Mouse (Mus musculus): ENCODE data around the gene Phactr3. TPM values are rescaled to one million over a fixed set of nuclear protein-coding genes. Genes with fewer than 3 reads are reported as not detected.
"Not testable (repeated sequence)": the region's sequence is repeated elsewhere in the genome, so short reads cannot be mapped to it uniquely, and the experiment has no call there.

Phactr3 gene
- 0.04 and 0.08 TPM in 2 replicates for polyA plus RNA-seq (2015; fragmentation: Nextera tagmentation; extraction: Ambion mirVana)

DNA sequence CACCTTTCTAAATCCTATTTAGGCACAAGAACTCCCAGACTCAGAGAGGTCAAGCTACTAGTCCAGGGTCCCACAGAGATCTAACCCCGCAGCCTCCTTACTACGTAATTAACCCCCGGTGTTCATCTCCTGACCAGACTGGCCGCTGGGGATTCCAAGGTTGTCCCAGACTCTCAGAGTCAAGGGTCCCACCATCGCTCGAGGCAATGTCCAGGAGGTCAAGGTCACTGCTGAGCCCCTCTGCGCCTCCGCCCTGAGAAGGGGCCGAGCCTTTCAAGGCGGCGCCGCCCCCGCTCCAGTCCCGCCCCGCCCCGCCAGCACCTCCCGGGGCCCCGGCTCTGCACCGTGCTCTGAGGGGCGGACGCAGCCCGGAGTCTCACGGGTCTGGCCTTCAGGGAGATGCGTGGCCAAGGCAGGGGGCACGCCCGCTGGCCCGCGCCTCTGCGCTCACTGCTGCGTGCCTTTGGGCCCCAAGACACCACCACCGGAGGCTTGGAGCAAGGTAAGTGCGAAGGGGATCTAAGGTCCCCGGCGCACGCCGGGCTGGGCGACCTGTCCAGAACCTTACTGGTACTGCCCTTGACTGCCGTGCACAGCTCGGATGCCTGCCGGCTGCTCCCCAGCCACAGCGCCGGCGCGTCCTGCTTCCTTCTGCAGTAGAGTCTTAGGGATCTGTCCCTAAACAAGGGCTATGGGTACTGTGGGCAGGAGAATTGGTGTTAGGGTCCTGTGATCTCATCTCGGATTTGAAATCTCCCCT lies at the start of gene Phactr3:
Gene Phactr3 (plus strand): TSS at position 175 of the 760 bp plus-strand sequence.
- no peaks in the 10 kb centered on the region for H3K4me1 ChIP-seq (ENCODE audit: control insufficient read depth, low read depth, low read length)
- peaks cover 15% of the 10 kb centered on the region for H3K27me3 ChIP-seq (ENCODE audit: control insufficient read depth, insufficient read depth, low read depth, low read length)
- no peak within 1 kb of the TSS for H3K9ac ChIP-seq (ENCODE audit: low read depth, low read length)
- no peaks in the 10 kb centered on the region for H3K9me3 ChIP-seq (replicated peaks; ENCODE audit: control insufficient read depth, low read length)
- WGBS (ENCODE audit: insufficient replicate concordance): 4% methylated on average over 42 of the region's 45 CpGs
- no peak within 1 kb of the TSS for H3K27ac ChIP-seq (ENCODE audit: low read length)
- no peak within 1 kb of the TSS for H3K4me3 ChIP-seq (ENCODE audit: low read depth, low read length)
- H3K36me3 ChIP-seq (ENCODE audit: control insufficient read depth, insufficient read depth): no peaks in the 10 kb centered on the region
- ATAC-seq (ENCODE audit: low read depth): no peak
- 0 out of 2 replicates have a peak within 1 kb of the TSS, but pooled peaks have one; percentile 21 for H3K4me2 ChIP-seq (ENCODE audit: low read depth, low read length)

DNA sequence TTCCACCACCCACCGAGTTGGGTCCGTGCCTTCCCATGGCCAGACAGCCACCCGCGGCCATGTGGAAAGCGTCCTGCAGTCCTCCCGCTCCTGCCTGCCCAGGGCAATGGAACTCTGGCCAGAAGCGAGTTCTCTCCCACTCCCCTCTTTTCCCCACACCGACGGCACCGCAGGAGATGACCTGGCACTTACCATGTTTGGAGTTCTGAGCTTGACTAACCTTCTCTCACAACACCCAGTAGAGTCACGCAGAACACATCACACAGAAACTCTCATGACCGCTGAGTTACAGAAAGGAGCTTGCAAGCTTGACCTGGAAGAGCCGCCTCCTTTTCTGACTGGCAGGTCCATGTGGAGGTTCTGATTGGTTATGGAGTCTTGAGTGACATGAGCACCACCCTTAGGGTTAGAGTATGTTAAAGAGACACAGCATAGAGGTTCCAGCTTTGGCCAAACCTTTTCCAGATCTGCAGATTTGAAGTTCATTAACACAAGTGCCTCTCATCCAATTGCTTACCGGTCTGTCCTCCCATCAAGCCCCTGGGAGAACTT lies 40.5 kb upstream of the Phactr3 start, which contains the start of gene Zfp931:
Gene Zfp931 (minus strand): TSS at position 311 of the 552 bp plus-strand sequence.
- H3K9me3 ChIP-seq (replicated peaks; ENCODE audit: control insufficient read depth, low read length); H3K27ac ChIP-seq (ENCODE audit: low read length); H3K4me1 ChIP-seq (ENCODE audit: control insufficient read depth, low read depth, low read length); ATAC-seq (ENCODE audit: low read depth); H3K36me3 ChIP-seq (ENCODE audit: control insufficient read depth, insufficient read depth); H3K9ac ChIP-seq (ENCODE audit: low read depth, low read length); H3K27me3 ChIP-seq (ENCODE audit: control insufficient read depth, insufficient read depth, low read depth, low read length): not testable (repeated sequence)
- Histone ChIP-seq H3K4me2 (ENCODE audit: low read depth, low read length) (peak within 1 kb of the TSS; percentile 20; the same call in 1 of the 2 replicates), H3K4me3 (ENCODE audit: low read depth, low read length) (peak within 1 kb of the TSS; percentile 48)
- 0% methylated on average over 2 of the region's 14 CpGs for WGBS (ENCODE audit: insufficient replicate concordance)

DNA sequence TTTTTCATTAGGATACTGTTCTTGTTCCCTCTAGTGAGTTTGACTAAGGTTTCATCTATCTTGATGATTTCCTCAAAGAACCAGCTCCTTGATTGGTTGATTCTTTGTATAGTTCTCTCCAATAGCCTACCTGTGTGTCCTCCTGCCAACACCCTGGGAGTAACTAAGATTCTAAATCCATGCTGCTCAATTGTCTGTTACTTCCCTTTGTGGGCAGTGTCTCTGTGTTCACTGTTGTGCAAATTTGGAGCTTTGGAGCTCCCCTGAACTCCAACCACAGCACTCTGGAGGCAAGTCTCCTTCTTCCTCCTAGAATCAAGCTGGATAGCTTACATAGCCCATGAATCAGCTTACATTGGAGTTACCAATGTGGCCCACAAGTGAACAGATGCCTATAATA lies 29.2 kb upstream of the Phactr3 start:
- Histone ChIP-seq H3K27ac (ENCODE audit: low read length) (no peak overlapping the region), H3K9ac (ENCODE audit: low read depth, low read length) (no peak overlapping the region), H3K36me3 (ENCODE audit: control insufficient read depth, insufficient read depth) (no peaks in the 10 kb centered on the region), H3K4me3 (ENCODE audit: low read depth, low read length) (no peak overlapping the region), H3K9me3 (replicated peaks; ENCODE audit: control insufficient read depth, low read length) (no peaks in the 10 kb centered on the region), H3K4me1 (ENCODE audit: control insufficient read depth, low read depth, low read length) (no peaks in the 10 kb centered on the region), H3K27me3 (ENCODE audit: control insufficient read depth, insufficient read depth, low read depth, low read length) (no peaks in the 10 kb centered on the region), H3K4me2 (ENCODE audit: low read depth, low read length) (no peak overlapping the region)
- ATAC-seq (ENCODE audit: low read depth): no peak

DNA sequence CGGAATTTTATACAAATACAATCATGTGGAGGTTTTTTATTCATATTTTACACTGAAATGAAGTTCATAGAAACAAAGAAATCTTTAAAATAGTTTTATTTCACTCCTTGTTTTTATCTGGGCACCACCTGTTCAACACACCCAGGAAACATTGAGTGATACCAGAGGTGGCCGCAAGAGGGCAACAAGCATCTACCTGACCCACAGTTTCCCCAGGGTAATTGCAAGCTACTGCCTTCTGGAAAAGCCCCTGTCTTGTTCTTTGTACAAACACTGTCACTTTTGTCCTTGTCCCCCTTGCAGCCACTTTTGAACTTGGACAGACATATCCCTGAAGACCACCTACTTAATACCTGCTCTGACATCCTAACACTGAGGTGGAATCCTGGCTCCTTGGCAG lies 20.8 kb upstream of the Phactr3 start:
- WGBS (ENCODE audit: insufficient replicate concordance): 7% methylated on average over 2 of the region's 2 CpGs
- Histone ChIP-seq H3K4me1 (ENCODE audit: control insufficient read depth, low read depth, low read length) (no peaks in the 10 kb centered on the region), H3K9me3 (replicated peaks; ENCODE audit: control insufficient read depth, low read length) (no peaks in the 10 kb centered on the region), H3K36me3 (ENCODE audit: control insufficient read depth, insufficient read depth) (no peaks in the 10 kb centered on the region), H3K27ac (ENCODE audit: low read length) (no peak overlapping the region), H3K4me2 (ENCODE audit: low read depth, low read length) (no peak overlapping the region), H3K4me3 (ENCODE audit: low read depth, low read length) (no peak overlapping the region), H3K27me3 (ENCODE audit: control insufficient read depth, insufficient read depth, low read depth, low read length) (no peaks in the 10 kb centered on the region), H3K9ac (ENCODE audit: low read depth, low read length) (no peak overlapping the region)
- ATAC-seq (ENCODE audit: low read depth): no peak

DNA sequence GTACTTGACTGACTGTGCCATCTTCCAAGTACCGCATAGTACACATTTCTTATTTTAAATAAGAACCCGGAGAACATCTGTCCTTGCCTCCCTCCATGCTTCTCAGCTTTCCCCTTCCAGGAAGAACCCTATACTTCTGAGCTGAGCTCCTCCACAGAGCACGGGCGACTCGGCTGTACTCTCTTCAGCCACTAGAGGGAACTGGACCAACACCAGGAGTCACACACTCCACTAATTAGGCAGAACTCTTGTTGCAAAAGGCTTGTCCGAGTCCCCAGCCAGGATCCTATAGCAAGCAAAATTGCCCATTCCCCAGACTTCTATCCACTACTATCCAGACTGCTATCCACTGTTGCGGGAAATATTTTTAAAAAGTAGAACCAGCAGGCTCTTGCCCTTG lies 16.8 kb upstream of the Phactr3 start:
- no peak overlapping the region for H3K27ac ChIP-seq (ENCODE audit: low read length)
- H3K27me3 ChIP-seq (ENCODE audit: control insufficient read depth, insufficient read depth, low read depth, low read length): no peaks in the 10 kb centered on the region
- no peak overlapping the region for H3K4me2 ChIP-seq (ENCODE audit: low read depth, low read length)
- 14% methylated on average over 7 of the region's 7 CpGs for WGBS (ENCODE audit: insufficient replicate concordance)
- no peaks in the 10 kb centered on the region for H3K9me3 ChIP-seq (replicated peaks; ENCODE audit: control insufficient read depth, low read length)
- no peak overlapping the region for H3K9ac ChIP-seq (ENCODE audit: low read depth, low read length)
- no peak overlapping the region for H3K4me3 ChIP-seq (ENCODE audit: low read depth, low read length)
- no peak for ATAC-seq (ENCODE audit: low read depth)
- H3K36me3 ChIP-seq (ENCODE audit: control insufficient read depth, insufficient read depth): no peaks in the 10 kb centered on the region
- H3K4me1 ChIP-seq (ENCODE audit: control insufficient read depth, low read depth, low read length): no peaks in the 10 kb centered on the region

DNA sequence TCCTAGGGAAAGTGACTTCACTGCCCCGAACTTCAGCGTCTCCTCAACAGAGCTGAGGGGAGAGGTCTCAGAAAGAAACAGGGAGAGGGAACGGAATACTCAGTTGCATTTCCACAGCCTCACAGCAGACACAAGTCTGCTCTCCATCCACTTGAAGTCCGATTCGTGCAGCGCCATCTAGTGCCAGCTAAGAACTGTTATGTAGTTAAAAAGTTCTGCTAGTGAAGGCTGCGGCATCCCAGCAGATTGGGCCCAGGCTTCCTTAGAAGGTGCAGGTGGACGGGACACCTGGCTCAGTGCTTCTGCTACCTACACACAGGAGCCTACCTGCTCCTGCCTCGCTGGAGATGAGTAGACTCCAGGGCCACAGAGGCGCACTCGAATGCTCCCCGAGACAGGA lies 829 bp upstream of the Phactr3 start:
- H3K27me3 ChIP-seq (ENCODE audit: control insufficient read depth, insufficient read depth, low read depth, low read length): peaks cover 15% of the 10 kb centered on the region
- H3K36me3 ChIP-seq (ENCODE audit: control insufficient read depth, insufficient read depth): no peaks in the 10 kb centered on the region
- no peak overlapping the region for H3K4me2 ChIP-seq (ENCODE audit: low read depth, low read length)
- ATAC-seq (ENCODE audit: low read depth): no peak
- H3K9ac ChIP-seq (ENCODE audit: low read depth, low read length): no peak overlapping the region
- H3K9me3 ChIP-seq (replicated peaks; ENCODE audit: control insufficient read depth, low read length): no peaks in the 10 kb centered on the region
- no peak overlapping the region for H3K4me3 ChIP-seq (ENCODE audit: low read depth, low read length)
- 17% methylated on average over 12 of the region's 12 CpGs for WGBS (ENCODE audit: insufficient replicate concordance)
- H3K4me1 ChIP-seq (ENCODE audit: control insufficient read depth, low read depth, low read length): no peaks in the 10 kb centered on the region
- no peak overlapping the region for H3K27ac ChIP-seq (ENCODE audit: low read length)

DNA sequence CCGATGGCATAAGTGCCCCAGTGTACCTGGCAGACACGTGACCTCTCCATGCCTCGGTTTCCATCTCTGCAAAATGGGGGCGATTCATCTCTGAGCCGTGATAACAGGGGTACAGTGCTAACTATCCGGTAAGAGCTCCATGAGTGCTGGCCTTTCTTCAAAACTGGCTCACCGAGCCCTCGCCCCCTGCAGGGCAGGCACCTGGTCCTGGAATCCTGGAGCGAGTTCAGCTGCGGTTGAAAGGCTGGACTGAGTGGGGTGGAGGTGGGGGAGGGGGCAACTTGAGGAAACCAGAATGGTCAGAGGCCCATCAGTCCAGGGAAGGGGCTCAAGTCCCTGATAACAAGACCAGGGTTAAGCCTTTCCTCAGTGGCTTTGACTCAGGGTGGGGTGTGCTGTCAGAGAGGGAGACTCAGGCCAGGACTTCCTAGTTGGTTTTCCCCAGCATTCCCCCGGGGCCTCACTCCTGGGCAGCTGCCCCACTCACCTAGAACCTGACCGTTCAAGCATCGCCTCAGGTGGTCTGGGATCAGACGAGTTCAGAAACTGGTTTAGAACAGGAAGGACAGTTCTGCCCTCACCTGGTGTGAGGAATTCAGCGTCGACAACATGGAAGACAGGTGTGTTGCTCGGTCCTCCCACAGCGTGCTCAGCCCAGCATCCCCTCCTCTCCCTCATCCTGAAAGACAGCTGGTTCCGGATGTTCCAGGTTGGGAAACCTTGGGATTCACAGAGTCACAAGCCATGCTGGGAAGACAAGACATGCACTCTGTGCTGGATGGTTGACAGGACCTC lies 983 bp downstream of the Phactr3 start:
- peaks cover 15% of the 10 kb centered on the region for H3K27me3 ChIP-seq (ENCODE audit: control insufficient read depth, insufficient read depth, low read depth, low read length)
- no peak for ATAC-seq (ENCODE audit: low read depth)
- H3K9ac ChIP-seq (ENCODE audit: low read depth, low read length): no peak overlapping the region
- H3K4me1 ChIP-seq (ENCODE audit: control insufficient read depth, low read depth, low read length): no peaks in the 10 kb centered on the region
- 15% methylated on average over 19 of the region's 19 CpGs for WGBS (ENCODE audit: insufficient replicate concordance)
- no peak overlapping the region for H3K4me3 ChIP-seq (ENCODE audit: low read depth, low read length)
- no peaks in the 10 kb centered on the region for H3K9me3 ChIP-seq (replicated peaks; ENCODE audit: control insufficient read depth, low read length)
- H3K4me2 ChIP-seq (ENCODE audit: low read depth, low read length): no peak overlapping the region
- H3K27ac ChIP-seq (ENCODE audit: low read length): no peak overlapping the region
- no peaks in the 10 kb centered on the region for H3K36me3 ChIP-seq (ENCODE audit: control insufficient read depth, insufficient read depth)

DNA sequence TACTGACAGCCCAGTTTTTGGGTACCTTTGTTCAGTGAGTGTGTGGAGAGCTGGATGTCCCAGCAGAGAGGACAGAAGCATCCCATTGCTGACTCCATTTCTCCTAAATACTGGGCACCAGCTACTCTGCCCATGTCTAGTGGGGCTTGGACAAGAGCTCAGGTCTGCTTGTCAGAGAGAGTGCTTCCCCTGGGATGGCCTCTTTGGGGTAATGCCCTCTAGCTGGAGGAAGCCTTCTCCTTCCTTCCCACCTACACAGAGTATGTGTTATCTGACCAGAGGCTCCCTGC lies 1.5 kb downstream of the Phactr3 start:
- Histone ChIP-seq H3K36me3 (ENCODE audit: control insufficient read depth, insufficient read depth) (no peaks in the 10 kb centered on the region), H3K9me3 (replicated peaks; ENCODE audit: control insufficient read depth, low read length) (no peaks in the 10 kb centered on the region), H3K27ac (ENCODE audit: low read length) (no peak overlapping the region), H3K4me3 (ENCODE audit: low read depth, low read length) (no peak overlapping the region), H3K4me2 (ENCODE audit: low read depth, low read length) (no peak overlapping the region), H3K27me3 (ENCODE audit: control insufficient read depth, insufficient read depth, low read depth, low read length) (peaks cover 15% of the 10 kb centered on the region), H3K4me1 (ENCODE audit: control insufficient read depth, low read depth, low read length) (no peaks in the 10 kb centered on the region), H3K9ac (ENCODE audit: low read depth, low read length) (no peak overlapping the region)
- ATAC-seq (ENCODE audit: low read depth): no peak

Data from liver, embryonic 16.5 days (tissue).